Mouse (Mus musculus): ENCODE measurements around the gene Dgkq.

DNA sequence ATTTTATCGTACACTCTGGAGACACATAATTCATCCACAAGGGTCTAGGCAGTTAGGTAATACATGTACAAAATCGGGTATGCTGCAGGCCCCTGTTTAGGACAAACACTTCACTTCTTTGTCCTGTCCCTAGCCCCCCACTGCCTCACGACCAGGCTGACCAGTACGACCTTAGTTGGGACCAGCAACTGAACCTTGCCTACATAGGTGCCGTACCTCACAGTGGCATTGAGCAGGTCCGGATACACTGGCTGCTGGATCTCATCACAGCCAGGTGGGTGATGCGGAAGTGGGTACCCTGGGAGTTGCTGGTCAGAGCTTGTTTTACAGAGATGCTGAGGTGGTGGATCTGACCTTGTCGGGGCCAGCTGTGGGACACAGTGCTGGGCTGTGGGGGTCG is 514 bp upstream of the Dgkq start:
- no peak for TF ChIP-seq MAX (IDR thresholded peaks at IDR 0.05)
- TF ChIP-seq CTCF (IDR thresholded peaks at IDR 0.05; ENCODE audit: control insufficient read depth, insufficient read depth, insufficient read length), result no peak
- no peak for TF ChIP-seq MYOD1 (IDR thresholded peaks at IDR 0.05; ENCODE audit: control insufficient read depth, insufficient read length, low read depth)
- no peak for TF ChIP-seq MYOG (IDR thresholded peaks at IDR 0.05; ENCODE audit: control insufficient read depth, extremely low read depth, insufficient read length)
- no peak for TF ChIP-seq CEBPB (IDR thresholded peaks at IDR 0.05; ENCODE audit: low read depth)
- TF ChIP-seq USF1 (IDR thresholded peaks at IDR 0.05; ENCODE audit: low read depth), result no peak
- TF ChIP-seq FOSL1 (IDR thresholded peaks at IDR 0.05; ENCODE audit: insufficient read depth, low read length, poor library complexity, severe bottlenecking), result no peak
